Mouse (Mus musculus): ENCODE results near the gene Kpna1. TPM values are rescaled to one million over a fixed set of nuclear protein-coding genes. Genes with fewer than 3 reads are reported as not detected.
"Not testable (repeated sequence)": the region's sequence is repeated elsewhere in the genome, so short reads cannot be mapped to it uniquely, and the experiment has no call there.

The Kpna1 gene
- polyA plus RNA-seq, 2 experiments, result 10.9 to 35.0 TPM

GRCm38 (mm10) chr16:36054920-36055319 lies 76.4 kb downstream of the Kpna1 start:
- Histone ChIP-seq H3K27me3 (ENCODE audit: control insufficient read depth, insufficient read depth, low read length) (no peaks in the 10 kb centered on the region), H3K27ac (no peak overlapping the region), H3K36me3 (replicated peaks; ENCODE audit: control insufficient read depth, insufficient read depth, low read depth) (peaks cover 17% of the 10 kb centered on the region), H3K4me2 (ENCODE audit: low read depth) (no peak overlapping the region), H3K4me3 (ENCODE audit: insufficient read depth in 1 of 2, low read depth in 2 of 2, low read length in 2 of 2) (no peak overlapping the region), H3K4me1 (replicated peaks; ENCODE audit: control insufficient read depth in 2 of 2, insufficient read depth in 2 of 2, low read length in 1 of 2) (peaks cover 3% of the 10 kb centered on the region in 2 experiments; a peak in 1 of 4 replicates), H3K9me3 (ENCODE audit: control insufficient read depth, low read length) (no peaks in the 10 kb centered on the region), H3K9ac (replicated peaks) (no peak overlapping the region)
- DNase-seq (ENCODE audit: low read depth in 3 of 3, low spot score in 3 of 3), result no peak
- ATAC-seq (ENCODE audit: insufficient read depth), result no peak
- 84% methylated on average over 8 of the region's 8 CpGs for WGBS (ENCODE audit: insufficient replicate concordance)
- no peak for TF ChIP-seq EP300 (IDR thresholded peaks at IDR 0.05; ENCODE audit: low read depth)
- no peak for TF ChIP-seq CTCF (IDR thresholded peaks at IDR 0.05; ENCODE audit: low read depth)

GRCm38 (mm10) chr16:36056416-36056815 lies 77.9 kb downstream of the Kpna1 start:
- ATAC-seq (ENCODE audit: insufficient read depth), result no peak
- H3K9me3 ChIP-seq (ENCODE audit: control insufficient read depth, low read length), result no peaks in the 10 kb centered on the region

GRCm38 (mm10) chr16:36057933-36058475 lies 79.5 kb downstream of the Kpna1 start:
- TF ChIP-seq CTCF (IDR thresholded peaks at IDR 0.05; ENCODE audit: low read depth), result no peak
- Histone ChIP-seq H3K27me3 (ENCODE audit: control insufficient read depth, insufficient read depth, low read length) (no peaks in the 10 kb centered on the region), H3K4me2 (ENCODE audit: low read depth) (no peak overlapping the region), H3K9ac (replicated peaks) (no peak overlapping the region), H3K4me3 (ENCODE audit: insufficient read depth in 1 of 2, low read depth in 2 of 2, low read length in 2 of 2) (no peak overlapping the region), H3K4me1 (replicated peaks; ENCODE audit: control insufficient read depth in 2 of 2, insufficient read depth in 2 of 2, low read length in 1 of 2) (peaks cover 3 to 13% of the 10 kb centered on the region in 2 experiments; a peak in 3 of 4 replicates), H3K27ac (no peak overlapping the region), H3K9me3 (ENCODE audit: control insufficient read depth, low read length) (no peaks in the 10 kb centered on the region), H3K36me3 (replicated peaks; ENCODE audit: control insufficient read depth, insufficient read depth, low read depth) (no peaks in the 10 kb centered on the region; the same call in 1 of the 2 replicates)
- ATAC-seq (ENCODE audit: insufficient read depth) (no peak), DNase-seq (ENCODE audit: low read depth in 3 of 3, low spot score in 3 of 3) (no peak)
- WGBS (ENCODE audit: insufficient replicate concordance), result 56% methylated on average over 8 of the region's 8 CpGs

More at GRCm38 (mm10) chr16:36056416-36056815, 77.9 kb downstream of the Kpna1 start:
- no peak overlapping the region for H3K9ac ChIP-seq (replicated peaks)
- peaks cover 3 to 5% of the 10 kb centered on the region in 2 experiments; a peak in 2 of 4 replicates for H3K4me1 ChIP-seq (replicated peaks; ENCODE audit: control insufficient read depth in 2 of 2, insufficient read depth in 2 of 2, low read length in 1 of 2)
- H3K4me2 ChIP-seq (ENCODE audit: low read depth), result no peak overlapping the region
- DNase-seq (ENCODE audit: low read depth in 3 of 3, low spot score in 3 of 3), result no peak
- no peak overlapping the region for H3K27ac ChIP-seq
- no peaks in the 10 kb centered on the region for H3K27me3 ChIP-seq (ENCODE audit: control insufficient read depth, insufficient read depth, low read length)
- 80% methylated on average over 11 of the region's 11 CpGs for WGBS (ENCODE audit: insufficient replicate concordance)
- TF ChIP-seq EP300 (IDR thresholded peaks at IDR 0.05; ENCODE audit: low read depth) (no peak), CTCF (IDR thresholded peaks at IDR 0.05; ENCODE audit: low read depth) (no peak)
- H3K4me3 ChIP-seq (ENCODE audit: insufficient read depth in 1 of 2, low read depth in 2 of 2, low read length in 2 of 2), result no peak overlapping the region
- H3K36me3 ChIP-seq (replicated peaks; ENCODE audit: control insufficient read depth, insufficient read depth, low read depth), result peaks cover 10% of the 10 kb centered on the region

- H3K9me3 ChIP-seq (ENCODE audit: control insufficient read depth, low read length); H3K27me3 ChIP-seq (ENCODE audit: control insufficient read depth, insufficient read depth, low read length); ATAC-seq (ENCODE audit: insufficient read depth); H3K4me3 ChIP-seq (ENCODE audit: insufficient read depth in 1 of 2, low read depth in 2 of 2, low read length in 2 of 2); H3K9ac ChIP-seq (replicated peaks); H3K27ac ChIP-seq; H3K36me3 ChIP-seq (replicated peaks; ENCODE audit: control insufficient read depth, insufficient read depth, low read depth); DNase-seq (ENCODE audit: low read depth in 3 of 3, low spot score in 3 of 3); H3K4me2 ChIP-seq (ENCODE audit: low read depth): not testable (repeated sequence)
- WGBS (ENCODE audit: insufficient replicate concordance), result 25% methylated on average over 1 of the region's 1 CpGs
- 0 out of 2 replicates have a peak, but pooled peaks have one; percentile 29 for TF ChIP-seq EP300 (IDR thresholded peaks at IDR 0.05; ENCODE audit: low read depth)
- H3K4me1 ChIP-seq (replicated peaks; ENCODE audit: control insufficient read depth in 2 of 2, insufficient read depth in 2 of 2, low read length in 1 of 2), result peaks cover 3 to 20% of the 10 kb centered on the region in 2 experiments; a peak in 3 of 4 replicates
Measured at GRCm38 (mm10) chr16:36062534-36062933, 84.0 kb downstream of the Kpna1 start.

GRCm38 (mm10) chr16:36063315-36063714 lies 84.8 kb downstream of the Kpna1 start:
- no peak overlapping the region; the same call in 1 of the 2 replicates for H3K9ac ChIP-seq (replicated peaks)
- no peak overlapping the region for H3K4me2 ChIP-seq (ENCODE audit: low read depth)
- no peaks in the 10 kb centered on the region; the same call in 1 of the 2 replicates for H3K36me3 ChIP-seq (replicated peaks; ENCODE audit: control insufficient read depth, insufficient read depth, low read depth)
- no peaks in the 10 kb centered on the region for H3K9me3 ChIP-seq (ENCODE audit: control insufficient read depth, low read length)
- H3K4me3 ChIP-seq (ENCODE audit: insufficient read depth in 1 of 2, low read depth in 2 of 2, low read length in 2 of 2), result no peak overlapping the region
- WGBS (ENCODE audit: insufficient replicate concordance), result 78% methylated on average over 2 of the region's 2 CpGs
- no peak for ATAC-seq (ENCODE audit: insufficient read depth)
- TF ChIP-seq CTCF (IDR thresholded peaks at IDR 0.05; ENCODE audit: low read depth) (no peak), EP300 (IDR thresholded peaks at IDR 0.05; ENCODE audit: low read depth) (no peak)
- H3K27ac ChIP-seq, result no peak overlapping the region
- H3K4me1 ChIP-seq (replicated peaks; ENCODE audit: control insufficient read depth in 2 of 2, insufficient read depth in 2 of 2, low read length in 1 of 2), result peaks cover 3 to 24% of the 10 kb centered on the region in 2 experiments
- DNase-seq (ENCODE audit: low read depth in 3 of 3, low spot score in 3 of 3), result no peak
- no peaks in the 10 kb centered on the region for H3K27me3 ChIP-seq (ENCODE audit: control insufficient read depth, insufficient read depth, low read length)

Measured in liver, embryonic 14.5 days (tissue).